Mouse (Mus musculus): Measurements from ENCODE around the gene 2210011C24Rik. TPM values are rescaled to one million over a fixed set of nuclear protein-coding genes. Genes with fewer than 3 reads are reported as not detected.

Gene 2210011C24Rik
- 2.2 and 2.6 TPM in 2 replicates for polyA plus RNA-seq (2015; fragmentation: Nextera tagmentation; extraction: Ambion mirVana)

DNA sequence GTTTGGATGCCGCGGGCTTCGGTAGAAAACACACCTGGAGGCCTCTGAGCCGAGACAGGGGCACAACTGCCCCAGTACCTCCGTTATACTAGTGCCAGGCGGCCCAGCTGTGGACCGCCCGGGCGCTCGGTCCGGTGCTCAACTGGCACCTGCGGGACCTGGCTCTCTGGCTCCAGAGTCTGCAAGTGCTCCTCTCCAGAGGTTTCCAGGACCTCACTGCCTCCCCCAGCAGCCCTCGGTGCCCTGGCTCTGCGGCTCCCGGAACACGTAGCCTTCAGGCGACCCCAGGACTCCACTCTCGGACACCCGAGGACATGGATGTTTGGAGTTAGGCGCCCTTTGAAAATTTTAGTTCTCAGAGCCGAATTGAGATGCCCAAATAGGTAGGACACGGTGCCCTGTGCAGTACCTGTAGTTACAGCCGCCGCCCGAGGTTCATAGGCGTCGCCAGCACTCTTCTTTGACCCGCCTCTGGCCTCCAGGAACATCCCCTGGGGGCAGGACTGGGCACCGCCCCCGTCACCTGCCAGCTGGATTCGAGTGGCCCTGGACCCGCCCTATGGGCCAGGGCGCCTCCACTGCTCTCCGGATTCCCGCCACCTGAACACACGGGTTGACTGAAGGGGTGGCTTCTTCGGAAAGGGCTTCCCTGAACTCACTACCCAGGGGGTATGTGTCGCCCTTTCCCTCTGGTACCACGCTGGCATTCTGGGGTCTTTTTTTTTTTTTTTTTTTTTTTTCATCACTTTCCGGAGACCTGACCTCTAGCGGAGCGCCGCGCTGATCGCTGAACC, at the start of gene 2210011C24Rik:
2210011C24Rik (minus strand) TSS at position 467 of the 794 bp plus-strand sequence.
- peak within 1 kb of the TSS; percentile 48 for H3K9ac ChIP-seq
- H3K9me3 ChIP-seq, result no peaks in the 10 kb centered on the region
- no peaks in the 10 kb centered on the region for H3K36me3 ChIP-seq
- ATAC-seq (ENCODE audit: borderline replicate concordance, extremely low read depth, low FRiP score, low TSS enrichment), result peak; percentile 52; the same call in 1 of the 2 replicates
- no peak within 1 kb of the TSS for H3K27ac ChIP-seq
- H3K27me3 ChIP-seq, result peaks cover 45% of the 10 kb centered on the region
- WGBS, result 2% methylated on average over 45 of the region's 45 CpGs
- peaks cover 31% of the 10 kb centered on the region for H3K4me1 ChIP-seq
- H3K4me2 ChIP-seq, result peak within 1 kb of the TSS; percentile 99
- H3K4me3 ChIP-seq, result peak within 1 kb of the TSS; percentile 51

DNA sequence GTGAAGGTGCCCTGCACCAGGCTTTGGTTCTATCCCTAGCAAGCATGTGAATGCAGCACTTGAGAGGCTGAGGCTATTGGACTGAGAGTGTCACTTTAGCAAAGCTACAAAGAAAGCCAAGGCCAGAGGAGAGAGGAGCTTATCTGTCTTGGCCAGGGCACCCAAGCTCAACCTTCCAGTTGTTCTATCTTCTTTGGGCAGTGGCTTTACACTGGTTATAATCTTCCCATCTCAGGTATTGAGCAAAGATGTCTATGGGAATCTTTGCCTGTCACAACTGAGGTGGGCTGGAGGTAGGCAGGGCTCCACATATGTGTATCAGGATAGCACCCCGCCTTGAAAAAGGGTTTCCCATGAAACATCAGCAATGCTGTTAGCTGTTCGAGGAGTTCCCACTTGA, 48.3 kb upstream of the 2210011C24Rik start:
- no peak overlapping the region for H3K4me3 ChIP-seq
- no peak for ATAC-seq (ENCODE audit: borderline replicate concordance, extremely low read depth, low FRiP score, low TSS enrichment)
- no peaks in the 10 kb centered on the region for H3K4me1 ChIP-seq
- 70% methylated on average over 2 of the region's 2 CpGs for WGBS
- no peaks in the 10 kb centered on the region for H3K9me3 ChIP-seq
- no peak overlapping the region for H3K4me2 ChIP-seq
- no peak overlapping the region for H3K9ac ChIP-seq
- no peaks in the 10 kb centered on the region for H3K27me3 ChIP-seq
- no peaks in the 10 kb centered on the region for H3K36me3 ChIP-seq
- no peak overlapping the region for H3K27ac ChIP-seq

- no peaks in the 10 kb centered on the region for H3K9me3 ChIP-seq
- H3K27me3 ChIP-seq, result no peaks in the 10 kb centered on the region
- no peaks in the 10 kb centered on the region for H3K4me1 ChIP-seq
- WGBS, result 88% methylated on average over 2 of the region's 2 CpGs
- no peak overlapping the region for H3K9ac ChIP-seq
- ATAC-seq (ENCODE audit: borderline replicate concordance, extremely low read depth, low FRiP score, low TSS enrichment), result no peak
- no peak overlapping the region for H3K4me2 ChIP-seq
- H3K4me3 ChIP-seq, result no peak overlapping the region
- H3K27ac ChIP-seq, result no peak overlapping the region
- H3K36me3 ChIP-seq, result no peaks in the 10 kb centered on the region
Measured at GRCm38 (mm10) chr8:84059226-84059625, 47.3 kb upstream of the 2210011C24Rik start.

GRCm38 (mm10) chr8:84057827-84058226, 45.9 kb upstream of the 2210011C24Rik start:
- H3K4me2 ChIP-seq, result no peak overlapping the region
- H3K9me3 ChIP-seq, result no peaks in the 10 kb centered on the region
- H3K4me3 ChIP-seq, result no peak overlapping the region
- H3K27me3 ChIP-seq, result no peaks in the 10 kb centered on the region
- peaks cover 2% of the 10 kb centered on the region for H3K4me1 ChIP-seq
- no peak overlapping the region for H3K9ac ChIP-seq
- ATAC-seq (ENCODE audit: borderline replicate concordance, extremely low read depth, low FRiP score, low TSS enrichment), result no peak
- 86% methylated on average over 1 of the region's 1 CpGs for WGBS
- H3K27ac ChIP-seq, result no peak overlapping the region
- no peaks in the 10 kb centered on the region for H3K36me3 ChIP-seq

DNA sequence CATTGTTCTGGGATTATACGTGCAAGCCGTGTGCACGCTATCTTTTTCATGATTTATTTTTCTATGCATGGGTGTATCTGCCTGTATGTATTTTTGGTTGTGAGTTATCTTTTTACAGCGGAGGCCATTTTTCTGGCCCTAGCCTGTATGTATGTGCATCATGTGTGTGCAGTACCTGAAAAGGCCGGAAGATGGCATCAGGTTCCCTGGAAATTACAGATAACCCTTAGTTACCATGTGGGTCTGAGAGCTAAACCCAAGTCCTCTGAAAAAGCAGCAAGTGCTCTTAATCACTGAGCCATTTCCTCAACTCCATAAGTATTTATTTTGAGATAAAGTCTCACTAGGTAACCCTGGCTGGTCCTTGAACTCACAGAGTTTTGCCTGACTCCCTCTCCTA, 41.3 kb upstream of the 2210011C24Rik start:
- Histone ChIP-seq H3K9ac (no peak overlapping the region), H3K4me3 (no peak overlapping the region), H3K9me3 (no peaks in the 10 kb centered on the region), H3K27me3 (no peaks in the 10 kb centered on the region), H3K4me2 (no peak overlapping the region), H3K36me3 (no peaks in the 10 kb centered on the region), H3K4me1 (peaks cover 8% of the 10 kb centered on the region), H3K27ac (no peak overlapping the region)
- ATAC-seq (ENCODE audit: borderline replicate concordance, extremely low read depth, low FRiP score, low TSS enrichment), result no peak
- 93% methylated on average over 5 of the region's 5 CpGs for WGBS

- 17% methylated on average over 3 of the region's 3 CpGs for WGBS
- ATAC-seq (ENCODE audit: borderline replicate concordance, extremely low read depth, low FRiP score, low TSS enrichment), result peak; percentile 59; the same call in 1 of the 2 replicates
- no peak overlapping the region for H3K27ac ChIP-seq
Measured at GRCm38 (mm10) chr8:84052746-84053145, 40.8 kb upstream of the 2210011C24Rik start.

DNA sequence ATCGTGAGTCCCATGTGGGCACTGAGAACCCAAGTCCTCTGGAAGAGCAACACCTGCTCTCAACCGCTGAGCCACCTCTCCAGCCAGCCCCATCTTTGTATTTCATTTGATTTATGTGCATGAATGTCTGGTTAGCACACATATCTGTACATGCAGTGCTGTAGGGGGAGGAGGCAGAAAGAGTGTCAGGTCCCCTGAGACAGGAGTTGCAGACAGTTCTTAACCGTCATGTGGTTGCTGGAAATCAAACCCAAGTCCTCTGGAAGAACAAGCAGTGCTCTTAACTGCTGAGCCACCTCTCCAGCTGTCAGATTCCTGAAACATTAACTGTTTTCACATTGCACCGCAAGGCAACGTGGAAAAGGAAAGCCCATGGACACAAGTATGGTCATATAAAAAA, 36.2 kb upstream of the 2210011C24Rik start:
- Histone ChIP-seq H3K9me3 (no peaks in the 10 kb centered on the region; the same call in 1 of the 2 replicates), H3K36me3 (no peaks in the 10 kb centered on the region), H3K27ac (no peak overlapping the region), H3K27me3 (peaks cover 29% of the 10 kb centered on the region), H3K4me1 (peaks cover 8% of the 10 kb centered on the region), H3K9ac (no peak overlapping the region), H3K4me3 (no peak overlapping the region), H3K4me2 (no peak overlapping the region)
- 57% methylated on average over 5 of the region's 5 CpGs for WGBS
- ATAC-seq (ENCODE audit: borderline replicate concordance, extremely low read depth, low FRiP score, low TSS enrichment), result no peak

More at GRCm38 (mm10) chr8:84052746-84053145, 40.8 kb upstream of the 2210011C24Rik start:
- Histone ChIP-seq H3K4me1 (peaks cover 8% of the 10 kb centered on the region), H3K4me2 (no peak overlapping the region), H3K9ac (no peak overlapping the region), H3K9me3 (no peaks in the 10 kb centered on the region), H3K4me3 (no peak overlapping the region), H3K36me3 (no peaks in the 10 kb centered on the region), H3K27me3 (no peaks in the 10 kb centered on the region)

DNA sequence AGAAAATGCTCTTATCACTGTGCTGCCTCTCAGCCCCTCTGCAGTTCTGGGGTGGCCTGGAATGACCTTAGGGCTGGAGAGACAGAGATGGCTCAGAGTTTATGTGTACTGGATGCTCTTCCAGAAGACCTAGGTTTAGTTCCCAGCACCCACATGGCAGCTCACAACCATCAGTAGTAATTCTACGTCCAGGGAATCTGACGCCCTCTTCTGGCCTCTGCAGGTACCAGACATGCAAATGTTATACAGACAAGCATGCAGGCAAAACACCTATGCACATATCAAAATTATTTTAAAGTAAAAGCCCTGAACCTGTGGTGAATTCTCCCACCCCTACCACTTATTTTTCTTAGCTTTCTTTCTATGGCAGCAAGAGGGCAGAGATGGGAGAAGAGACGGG, 34.5 kb upstream of the 2210011C24Rik start:
- Histone ChIP-seq H3K9ac (no peak overlapping the region), H3K4me2 (no peak overlapping the region), H3K36me3 (no peaks in the 10 kb centered on the region), H3K9me3 (no peaks in the 10 kb centered on the region; the same call in 1 of the 2 replicates), H3K4me3 (no peak overlapping the region), H3K27me3 (peaks cover 45% of the 10 kb centered on the region), H3K4me1 (peaks cover 10% of the 10 kb centered on the region), H3K27ac (no peak overlapping the region)
- WGBS, result 73% methylated on average over 3 of the region's 3 CpGs
- no peak for ATAC-seq (ENCODE audit: borderline replicate concordance, extremely low read depth, low FRiP score, low TSS enrichment)

DNA sequence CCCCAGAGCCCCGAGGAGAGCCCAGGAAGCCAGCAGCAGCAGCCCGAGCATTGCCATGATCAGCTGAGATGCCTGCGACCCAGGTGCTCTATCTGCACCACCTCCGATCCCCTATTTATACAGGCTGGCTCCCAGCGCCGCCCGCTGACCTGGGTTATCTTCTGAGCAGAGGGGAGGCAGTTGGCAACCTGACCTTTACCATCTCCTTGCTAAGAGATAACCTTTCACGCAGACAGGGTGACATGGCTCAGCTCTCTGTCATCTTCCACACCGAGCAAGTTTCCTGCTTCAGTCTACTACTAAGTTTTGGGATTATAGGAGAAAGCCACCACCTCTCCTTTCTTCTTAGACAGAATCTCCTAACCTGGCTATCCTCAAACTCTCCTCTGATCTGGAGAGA, 32.9 kb upstream of the 2210011C24Rik start, which contains the start of gene Rln3:
Rln3 (minus strand) TSS at position 101 of the 400 bp plus-strand sequence.
- no peaks in the 10 kb centered on the region; the same call in 1 of the 2 replicates for H3K9me3 ChIP-seq
- no peak for ATAC-seq (ENCODE audit: borderline replicate concordance, extremely low read depth, low FRiP score, low TSS enrichment)
- 0 out of 2 replicates have a peak within 1 kb of the TSS, but pooled peaks have one; percentile 16 for H3K4me2 ChIP-seq
- 5% methylated on average over 9 of the region's 9 CpGs for WGBS
- H3K9ac ChIP-seq, result no peak within 1 kb of the TSS
- H3K4me1 ChIP-seq, result peaks cover 10% of the 10 kb centered on the region
- peaks cover 53% of the 10 kb centered on the region for H3K27me3 ChIP-seq
- no peak within 1 kb of the TSS for H3K4me3 ChIP-seq
- no peaks in the 10 kb centered on the region for H3K36me3 ChIP-seq
- H3K27ac ChIP-seq, result no peak within 1 kb of the TSS

- H3K4me3 ChIP-seq, result no peak overlapping the region
- no peaks in the 10 kb centered on the region; the same call in 1 of the 2 replicates for H3K9me3 ChIP-seq
- peaks cover 53% of the 10 kb centered on the region for H3K27me3 ChIP-seq
- 7% methylated on average over 7 of the region's 7 CpGs for WGBS
- H3K4me1 ChIP-seq, result peaks cover 10% of the 10 kb centered on the region
- no peak overlapping the region for H3K9ac ChIP-seq
- no peak for ATAC-seq (ENCODE audit: borderline replicate concordance, extremely low read depth, low FRiP score, low TSS enrichment)
- no peaks in the 10 kb centered on the region for H3K36me3 ChIP-seq
- no peak overlapping the region for H3K27ac ChIP-seq
- no peak overlapping the region for H3K4me2 ChIP-seq
Measured at GRCm38 (mm10) chr8:84044103-84044502, 32.1 kb upstream of the 2210011C24Rik start.

DNA sequence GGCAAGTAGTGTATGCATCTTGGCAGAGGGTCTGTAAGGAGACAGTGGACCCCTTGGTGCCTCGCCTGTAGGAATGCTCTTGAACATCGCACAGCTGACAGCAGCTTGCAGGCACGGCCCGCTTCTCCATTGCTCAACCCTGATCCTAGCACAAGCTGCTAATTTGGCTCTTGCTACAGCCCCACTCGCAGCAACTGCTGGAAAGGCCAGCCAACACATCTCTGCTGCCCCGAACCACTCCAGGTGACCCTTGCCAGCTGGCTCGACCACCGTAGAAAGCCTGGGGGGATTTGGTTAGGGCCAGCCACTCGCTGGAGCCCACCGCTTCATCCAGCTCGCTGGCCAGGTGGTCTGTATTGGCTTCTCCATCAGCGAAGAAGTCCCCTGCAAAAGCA, 31.0 kb upstream of the 2210011C24Rik start:
- peaks cover 10% of the 10 kb centered on the region for H3K4me1 ChIP-seq
- peaks cover 53% of the 10 kb centered on the region for H3K27me3 ChIP-seq
- no peak overlapping the region for H3K27ac ChIP-seq
- WGBS, result 30% methylated on average over 12 of the region's 12 CpGs
- H3K4me3 ChIP-seq, result peak overlapping the region; percentile 39; the same call in 1 of the 2 replicates
- ATAC-seq (ENCODE audit: borderline replicate concordance, extremely low read depth, low FRiP score, low TSS enrichment), result no peak; the same call in 1 of the 2 replicates
- H3K4me2 ChIP-seq, result peak overlapping the region; percentile 76
- H3K9me3 ChIP-seq, result no peaks in the 10 kb centered on the region; the same call in 1 of the 2 replicates
- H3K9ac ChIP-seq, result no peak overlapping the region
- no peaks in the 10 kb centered on the region for H3K36me3 ChIP-seq
